In the genomic region with DNA sequence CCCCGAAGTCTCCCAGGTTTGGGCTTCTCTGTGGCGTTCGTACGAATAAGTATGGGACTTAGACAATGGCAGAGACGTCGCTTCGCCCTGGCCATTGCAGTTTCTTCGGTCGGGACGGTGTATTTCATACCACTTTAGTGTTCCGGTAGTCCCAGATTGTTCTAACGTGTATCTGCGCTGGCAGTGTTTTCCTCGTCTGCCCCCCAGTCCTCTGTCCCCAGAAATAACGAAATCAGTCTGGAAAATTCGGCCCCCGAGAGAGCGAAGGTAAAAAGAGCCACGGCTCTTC, we compare ENCODE assay signal across 7 mouse cellular contexts. TPM values are rescaled to one million over a fixed set of nuclear protein-coding genes. Genes with fewer than 3 reads are reported as not detected.
DNase-seq lines count a peak whose midpoint lies in the region; ATAC-seq and TF ChIP-seq lines count a peak whose summit lies in the region.

No protein-coding gene starts in this region.

- no peak for TF ChIP-seq CTCF in spleen, adult 2 months (IDR thresholded peaks at IDR 0.05; ENCODE audit: extremely low read depth, insufficient read depth, insufficient read length, insufficient replicate concordance)
- no peak for TF ChIP-seq CTCF in stomach, postnatal 0 days (IDR thresholded peaks at IDR 0.05; ENCODE audit: low read depth)

- H3K36me3 ChIP-seq in spleen, adult 2 months (ENCODE audit: control insufficient read depth, insufficient read depth, low read length), result no peaks in the 10 kb centered on the region
- H3K36me3 ChIP-seq in forebrain, embryonic 14.5 days (ENCODE audit: control insufficient read depth, insufficient read depth, low read length), result no peaks in the 10 kb centered on the region
- H3K36me3 ChIP-seq in limb, embryonic 15.5 days, result no peaks in the 10 kb centered on the region
- H3K36me3 ChIP-seq in stomach, postnatal 0 days (ENCODE audit: control insufficient read depth, insufficient read depth, low read length), result no peaks in the 10 kb centered on the region

- H3K9me3 ChIP-seq in forebrain, embryonic 14.5 days (replicated peaks; ENCODE audit: control insufficient read depth, low read length), result no peaks in the 10 kb centered on the region
- no peaks in the 10 kb centered on the region for H3K9me3 ChIP-seq in limb, embryonic 15.5 days
- H3K9me3 ChIP-seq in stomach, postnatal 0 days (ENCODE audit: control insufficient read depth, low read length), result no peaks in the 10 kb centered on the region

- TF ChIP-seq EP300 in stomach, postnatal 0 days (optimal IDR thresholded peaks at IDR 0.05), result no peak

- no peak for DNase-seq in spleen, adult 2 months (ENCODE audit: low read depth in 1 of 2, low spot score in 2 of 2)
- DNase-seq in spleen, adult 12 weeks (ENCODE audit: low spot score), result no peak
- no peak for DNase-seq in forebrain, embryonic 14.5 days (ENCODE audit: low spot score)
- no peak for DNase-seq in stomach, postnatal 0 days (ENCODE audit: low spot score)
- DNase-seq in embryo, embryonic 9.5 days (ENCODE audit: extremely low spot score), result no peak
- no peak for DNase-seq in urinary bladder, adult 18-20 months (ENCODE audit: low spot score in 2 of 2)

- no peaks in the 10 kb centered on the region for H3K27me3 ChIP-seq in spleen, adult 2 months (ENCODE audit: control insufficient read depth, insufficient read depth, low read length)
- no peaks in the 10 kb centered on the region for H3K27me3 ChIP-seq in forebrain, embryonic 14.5 days (replicated peaks; ENCODE audit: control insufficient read depth, insufficient read depth, low read length)
- no peaks in the 10 kb centered on the region for H3K27me3 ChIP-seq in limb, embryonic 15.5 days
- no peaks in the 10 kb centered on the region for H3K27me3 ChIP-seq in stomach, postnatal 0 days (ENCODE audit: control insufficient read depth, insufficient read depth, low read length)

- no peak for TF ChIP-seq POLR2A in spleen, adult 2 months (IDR thresholded peaks at IDR 0.05; ENCODE audit: low read depth, low read length)

- ATAC-seq in forebrain, embryonic 14.5 days, result no peak
- no peak for ATAC-seq in limb, embryonic 15.5 days (ENCODE audit: insufficient number of reproducible peaks, low FRiP score, low TSS enrichment, low read depth)
- no peak for ATAC-seq in stomach, postnatal 0 days (ENCODE audit: low FRiP score, low TSS enrichment)

- H3K9ac ChIP-seq in forebrain, embryonic 14.5 days (ENCODE audit: low read length), result peak overlapping the region; percentile 91
- peak overlapping the region; percentile 60 for H3K9ac ChIP-seq in limb, embryonic 15.5 days
- peak overlapping the region; percentile 89 for H3K9ac ChIP-seq in stomach, postnatal 0 days (ENCODE audit: low read length)

- 0% methylated on average over 19 of the region's 19 CpGs for WGBS in spleen, adult 2 months
- under 1% methylated on average over 19 of the region's 19 CpGs for WGBS in forebrain, embryonic 14.5 days
- 1% methylated on average over 19 of the region's 19 CpGs for WGBS in limb, embryonic 15.5 days
- WGBS in stomach, postnatal 0 days, result 1% methylated on average over 19 of the region's 19 CpGs

- peak overlapping the region; percentile 82 for H3K4me2 ChIP-seq in forebrain, embryonic 14.5 days (ENCODE audit: low read length)
- peak overlapping the region; percentile 50 for H3K4me2 ChIP-seq in limb, embryonic 15.5 days
- peak overlapping the region; percentile 66 for H3K4me2 ChIP-seq in stomach, postnatal 0 days (replicated peaks; ENCODE audit: low read depth)

- peak overlapping the region; percentile 76 for H3K27ac ChIP-seq in spleen, adult 2 months (ENCODE audit: insufficient read depth, low read length)
- peak overlapping the region; percentile 90 for H3K27ac ChIP-seq in forebrain, embryonic 14.5 days (ENCODE audit: low read depth, low read length)
- peak overlapping the region; percentile 86 for H3K27ac ChIP-seq in limb, embryonic 15.5 days
- peak overlapping the region; percentile 93 for H3K27ac ChIP-seq in stomach, postnatal 0 days (replicated peaks)

- peak overlapping the region; percentile 91 for H3K4me3 ChIP-seq in spleen, adult 2 months (ENCODE audit: extremely low read depth, insufficient read depth, insufficient read length)
- peak overlapping the region; percentile 73 for H3K4me3 ChIP-seq in forebrain, embryonic 14.5 days (ENCODE audit: low read depth, low read length)
- H3K4me3 ChIP-seq in limb, embryonic 15.5 days, result peak overlapping the region; percentile 69
- H3K4me3 ChIP-seq in stomach, postnatal 0 days (ENCODE audit: low read depth, low read length), result peak overlapping the region; percentile 87

- peaks cover 6% of the 10 kb centered on the region; the same call in 1 of the 2 replicates for H3K4me1 ChIP-seq in spleen, adult 2 months (ENCODE audit: control insufficient read depth, insufficient read depth, insufficient read length)
- peaks cover 23% of the 10 kb centered on the region for H3K4me1 ChIP-seq in forebrain, embryonic 14.5 days (ENCODE audit: control insufficient read depth, insufficient read depth, low read length)
- H3K4me1 ChIP-seq in limb, embryonic 15.5 days, result peaks cover 9% of the 10 kb centered on the region
- no peaks in the 10 kb centered on the region for H3K4me1 ChIP-seq in stomach, postnatal 0 days (replicated peaks; ENCODE audit: control insufficient read depth, insufficient read depth)

RNA-seq across cellular contexts. Expression of a gene that starts 0.5 kb away (rescaled TPM):
- polyA plus RNA-seq in spleen, adult 2 months (2012; rRNA removed), result 6.7 and 6.8 TPM in 2 replicates
- 75.2 and 92.5 TPM in 2 replicates for polyA plus RNA-seq in forebrain, embryonic 14.5 days (2014; fragmentation: Nextera tagmentation; extraction: Ambion mirVana)
- 56.9 and 60.9 TPM in 2 replicates for polyA plus RNA-seq in limb, embryonic 15.5 days (2015; fragmentation: Nextera tagmentation; extraction: Ambion mirVana)
- 32.9 and 33.4 TPM in 2 replicates for polyA plus RNA-seq in stomach, postnatal 0 days (2015; fragmentation: Nextera tagmentation; extraction: Ambion mirVana)
